Mouse (Mus musculus) intestine, embryonic 16.5 days (tissue): ENCODE measurements at regions not wholly inside any gene's neighbourhood (a gene's known extent, or its start where the extent isn't known, plus 50 kb on each side); places are given as distances from the start of the nearest gene placed in this dataset.

Experiments
- ATAC-seq: fragments of 200-750 bp; cut with Nextera tagmentation; 2 replicates; pipeline ENCODE4 v1.8.0; 2017; ENCODE audit warnings: moderate TSS enrichment, moderate library complexity
- H3K27ac ChIP-seq: fragments of 300-500 bp; sonication (generic); 2 replicates; pipeline ENCODE4 v1.5.1; 2014; ENCODE audit warnings: mild to moderate bottlenecking, low read length
- H3K27me3 ChIP-seq: fragments of 300-500 bp; sonication (generic); replicated peaks from 2 replicates; pipeline ENCODE4 v1.6.1; 2014; ENCODE audit warnings: low read length, control low read depth, mixed read lengths; ENCODE audit not compliant: control insufficient read depth, insufficient read depth
- H3K36me3 ChIP-seq: fragments of 300-500 bp; sonication (generic); 2 replicates; pipeline ENCODE4 v1.6.1; 2014; ENCODE audit warnings: low read length, control low read depth; ENCODE audit not compliant: control insufficient read depth, insufficient read depth
- H3K4me1 ChIP-seq: fragments of 300-500 bp; sonication (generic); 2 replicates; pipeline ENCODE4 v1.6.1; 2014; ENCODE audit warnings: low read length, control low read depth, mixed read lengths; ENCODE audit not compliant: control insufficient read depth, insufficient read depth
- H3K4me2 ChIP-seq: fragments of 300-500 bp; sonication (generic); 2 replicates; pipeline ENCODE4 v1.6.1; 2014; ENCODE audit warnings: low read depth, low read length, control low read depth
- H3K4me3 ChIP-seq: fragments of 300-500 bp; sonication (generic); 2 replicates; pipeline ENCODE4 v1.5.1; 2014; ENCODE audit warnings: mild to moderate bottlenecking, low read length
- H3K9ac ChIP-seq: fragments of 300-500 bp; sonication (generic); 2 replicates; pipeline ENCODE4 v1.6.1; 2014; ENCODE audit warnings: low read depth, low read length
- H3K9me3 ChIP-seq: fragments of 300-500 bp; sonication (generic); 2 replicates; pipeline ENCODE4 v1.6.1; 2016; ENCODE audit warnings: low read length, control low read depth; ENCODE audit not compliant: control insufficient read depth
- WGBS: fragments of 180-500 bp; shearing (Covaris S2); extraction: QIAGEN DNeasy Blood & Tissue Kit; methylation state at CpG from one replicate; pipeline ENCODE4 v1.1.7; 2014; 5-methylcytosine and 5-hydroxymethylcytosine counted together

GRCm38 (mm10) chr5:43160140-43160539 is 72.8 kb upstream of the Cpeb2 start:
- Histone ChIP-seq H3K9me3 (no peaks in the 10 kb centered on the region), H3K4me2 (no peak overlapping the region), H3K27me3 (no peaks in the 10 kb centered on the region), H3K4me3 (no peak overlapping the region), H3K27ac (no peak overlapping the region), H3K36me3 (no peaks in the 10 kb centered on the region), H3K9ac (no peak overlapping the region), H3K4me1 (no peaks in the 10 kb centered on the region)
- WGBS = 73% methylated on average over 6 of the region's 6 CpGs
- ATAC-seq = no peak

GRCm38 (mm10) chr5:43181475-43181874 is 51.5 kb upstream of the Cpeb2 start:
- Histone ChIP-seq H3K27ac (no peak overlapping the region), H3K9me3 (no peaks in the 10 kb centered on the region), H3K4me3 (no peak overlapping the region), H3K36me3 (no peaks in the 10 kb centered on the region), H3K9ac (no peak overlapping the region), H3K4me1 (no peaks in the 10 kb centered on the region), H3K27me3 (no peaks in the 10 kb centered on the region), H3K4me2 (no peak overlapping the region)
- no peak for ATAC-seq
- 86% methylated on average over 8 of the region's 8 CpGs for WGBS
